Mouse (Mus musculus) stomach, postnatal 0 days (tissue): Measurements from ENCODE around the gene Pla2g4b.

ENCODE experiments used
- CTCF ChIP-seq: IDR thresholded peaks from 2 replicates; pipeline ENCODE4 v1.5.1; 2016; ENCODE audit warnings: antibody characterized with exemption, low read depth, mild to moderate bottlenecking, moderate library complexity
- EP300 ChIP-seq: optimal IDR thresholded peaks from 2 replicates; pipeline ENCODE3; 2016; ENCODE audit warnings: antibody characterized with exemption

DNA sequence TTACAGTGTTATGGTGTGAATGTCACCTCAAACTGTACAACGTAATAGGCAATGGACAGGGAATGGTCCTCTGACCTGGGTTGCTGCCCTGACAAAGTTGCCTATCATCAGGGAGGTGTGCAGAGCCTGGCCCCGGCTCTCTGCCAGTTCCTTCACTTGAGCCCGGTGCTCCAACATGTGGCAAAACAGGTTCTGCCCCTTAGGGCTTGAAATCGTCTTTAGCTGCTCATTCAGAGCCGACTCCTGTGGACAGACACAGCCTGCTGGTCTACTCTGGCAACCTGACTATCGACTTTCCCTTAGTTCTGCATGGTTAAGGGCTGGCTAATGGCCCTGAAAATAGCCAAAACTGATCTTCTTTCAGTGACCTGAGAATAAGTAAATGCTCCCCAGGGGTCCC lies 27.0 kb downstream of the Pla2g4b start:
- TF ChIP-seq CTCF (peak; percentile 22; the same call in 1 of the 2 replicates), EP300 (no peak)
